Mouse (Mus musculus) lung, embryonic 15.5 days (tissue): Measurements from ENCODE around the gene Gm20696. TPM values are rescaled to one million over a fixed set of nuclear protein-coding genes. Genes with fewer than 3 reads are reported as not detected.

Experiments used
- ATAC-seq: fragments of 200-750 bp; cut with Nextera tagmentation; 2 replicates; pipeline ENCODE4 v1.8.0; 2017; ENCODE audit warnings: moderate number of reproducible peaks, borderline replicate concordance; ENCODE audit not compliant: low FRiP score, low TSS enrichment; ENCODE audit errors: extremely low read depth
- H3K27ac ChIP-seq: fragments of 300-500 bp; sonication (generic); 2 replicates; pipeline ENCODE4 v1.5.1; 2015; ENCODE audit warnings: moderate library complexity, mild to moderate bottlenecking, inconsistent platforms
- H3K27me3 ChIP-seq: fragments of 300-500 bp; sonication (generic); 2 replicates; pipeline ENCODE4 v1.6.1; 2015; ENCODE audit warnings: inconsistent platforms
- H3K36me3 ChIP-seq: fragments of 300-500 bp; sonication (generic); 2 replicates; pipeline ENCODE4 v1.6.1; 2015; ENCODE audit warnings: inconsistent platforms
- H3K4me1 ChIP-seq: fragments of 300-500 bp; sonication (generic); 2 replicates; pipeline ENCODE4 v1.6.1; 2015; ENCODE audit warnings: inconsistent platforms
- H3K4me2 ChIP-seq: fragments of 300-500 bp; sonication (generic); 2 replicates; pipeline ENCODE4 v1.6.1; 2015; ENCODE audit warnings: inconsistent platforms, mild to moderate bottlenecking, moderate library complexity
- H3K4me3 ChIP-seq: fragments of 300-500 bp; sonication (generic); 2 replicates; pipeline ENCODE4 v1.5.1; 2015; ENCODE audit warnings: mild to moderate bottlenecking, inconsistent platforms
- H3K9ac ChIP-seq: fragments of 300-500 bp; sonication (generic); 2 replicates; pipeline ENCODE4 v1.6.1; 2015; ENCODE audit warnings: inconsistent platforms
- H3K9me3 ChIP-seq: fragments of 300-500 bp; sonication (generic); 2 replicates; pipeline ENCODE4 v1.6.1; 2016; ENCODE audit warnings: inconsistent platforms
- WGBS: fragments of 180-500 bp; shearing (Covaris S2); methylation state at CpG from one replicate; pipeline ENCODE4 v1.1.7; 2015; 5-methylcytosine and 5-hydroxymethylcytosine counted together
- polyA plus RNA-seq: library from polyadenylated mRNA; unstranded; fragments of >200 nt; fragmentation: Nextera tagmentation; extraction: Ambion mirVana; gene quantifications from 2 replicates; pipeline ENCODE4 v1.2.1, GENCODE M21; 2015

Gene Gm20696
- polyA plus RNA-seq, 1 experiment from 2014 or later: 3.8 TPM

- no peak for ATAC-seq
- WGBS: 35% methylated on average over 8 of the region's 8 CpGs
- Histone ChIP-seq H3K27me3 (no peaks in the 10 kb centered on the region), H3K4me2 (no peak overlapping the region), H3K4me3 (no peak overlapping the region), H3K36me3 (no peaks in the 10 kb centered on the region), H3K9ac (no peak overlapping the region), H3K9me3 (no peaks in the 10 kb centered on the region), H3K27ac (no peak overlapping the region), H3K4me1 (peaks cover 5% of the 10 kb centered on the region; the same call in 1 of the 2 replicates)
Observed at GRCm38 (mm10) chr6:99301923-99302322, 364.7 kb downstream of the Gm20696 start.

- 86% methylated on average over 6 of the region's 6 CpGs for WGBS
- H3K9ac ChIP-seq: no peak overlapping the region
Observed at GRCm38 (mm10) chr6:99300235-99300634, 366.4 kb downstream of the Gm20696 start.

GRCm38 (mm10) chr6:99299196-99299595 lies 367.4 kb downstream of the Gm20696 start:
- no peaks in the 10 kb centered on the region for H3K27me3 ChIP-seq
- no peaks in the 10 kb centered on the region for H3K36me3 ChIP-seq
- H3K4me2 ChIP-seq: no peak overlapping the region
- 76% methylated on average over 14 of the region's 14 CpGs for WGBS
- H3K9me3 ChIP-seq: no peaks in the 10 kb centered on the region
- peaks cover 11% of the 10 kb centered on the region; the same call in 1 of the 2 replicates for H3K4me1 ChIP-seq
- no peak overlapping the region for H3K27ac ChIP-seq
- H3K9ac ChIP-seq: no peak overlapping the region
- no peak for ATAC-seq
- no peak overlapping the region for H3K4me3 ChIP-seq

More at GRCm38 (mm10) chr6:99300235-99300634, 366.4 kb downstream of the Gm20696 start:
- Histone ChIP-seq H3K4me1 (peaks cover 11% of the 10 kb centered on the region; the same call in 1 of the 2 replicates), H3K4me3 (no peak overlapping the region), H3K4me2 (no peak overlapping the region), H3K9me3 (no peaks in the 10 kb centered on the region), H3K27ac (no peak overlapping the region), H3K27me3 (no peaks in the 10 kb centered on the region), H3K36me3 (no peaks in the 10 kb centered on the region)
- no peak for ATAC-seq

GRCm38 (mm10) chr6:99297535-99297934 lies 369.1 kb downstream of the Gm20696 start:
- no peaks in the 10 kb centered on the region for H3K36me3 ChIP-seq
- 84% methylated on average over 5 of the region's 5 CpGs for WGBS
- no peaks in the 10 kb centered on the region for H3K9me3 ChIP-seq

GRCm38 (mm10) chr6:99295495-99295894 lies 371.1 kb downstream of the Gm20696 start:
- no peak for ATAC-seq
- 70% methylated on average over 8 of the region's 8 CpGs for WGBS
- H3K36me3 ChIP-seq: no peaks in the 10 kb centered on the region

More at GRCm38 (mm10) chr6:99297535-99297934, 369.1 kb downstream of the Gm20696 start:
- Histone ChIP-seq H3K27me3 (no peaks in the 10 kb centered on the region), H3K9ac (no peak overlapping the region), H3K4me2 (no peak overlapping the region), H3K4me1 (peaks cover 10% of the 10 kb centered on the region; the same call in 1 of the 2 replicates), H3K27ac (no peak overlapping the region), H3K4me3 (no peak overlapping the region)
- no peak for ATAC-seq

GRCm38 (mm10) chr6:99289220-99289619 lies 377.4 kb downstream of the Gm20696 start:
- Histone ChIP-seq H3K27me3 (no peaks in the 10 kb centered on the region), H3K4me2 (no peak overlapping the region), H3K9me3 (no peaks in the 10 kb centered on the region), H3K36me3 (no peaks in the 10 kb centered on the region), H3K9ac (no peak overlapping the region), H3K4me3 (no peak overlapping the region), H3K4me1 (no peaks in the 10 kb centered on the region), H3K27ac (no peak overlapping the region)
- ATAC-seq: no peak
- 67% methylated on average over 4 of the region's 4 CpGs for WGBS

More at GRCm38 (mm10) chr6:99295495-99295894, 371.1 kb downstream of the Gm20696 start:
- H3K9me3 ChIP-seq: no peaks in the 10 kb centered on the region
- H3K9ac ChIP-seq: no peak overlapping the region
- H3K4me2 ChIP-seq: no peak overlapping the region
- no peak overlapping the region for H3K4me3 ChIP-seq
- 0 out of 2 replicates have a peak, but pooled peaks cover 7% of the 10 kb centered on the region for H3K4me1 ChIP-seq
- no peak overlapping the region for H3K27ac ChIP-seq
- no peaks in the 10 kb centered on the region for H3K27me3 ChIP-seq

GRCm38 (mm10) chr6:99285026-99285425 lies 381.6 kb downstream of the Gm20696 start:
- no peak for ATAC-seq
- Histone ChIP-seq H3K27ac (no peak overlapping the region), H3K4me2 (no peak overlapping the region), H3K9me3 (no peaks in the 10 kb centered on the region), H3K4me1 (no peaks in the 10 kb centered on the region), H3K27me3 (no peaks in the 10 kb centered on the region), H3K9ac (no peak overlapping the region), H3K4me3 (no peak overlapping the region), H3K36me3 (no peaks in the 10 kb centered on the region)
- WGBS: 37% methylated on average over 3 of the region's 3 CpGs

- no peak overlapping the region for H3K4me3 ChIP-seq
- H3K4me1 ChIP-seq: no peaks in the 10 kb centered on the region
- ATAC-seq: no peak
- WGBS: 72% methylated on average over 4 of the region's 4 CpGs
- no peak overlapping the region for H3K9ac ChIP-seq
- no peaks in the 10 kb centered on the region for H3K36me3 ChIP-seq
- H3K4me2 ChIP-seq: no peak overlapping the region
- H3K27ac ChIP-seq: no peak overlapping the region
- H3K27me3 ChIP-seq: no peaks in the 10 kb centered on the region
- no peaks in the 10 kb centered on the region for H3K9me3 ChIP-seq
Observed at GRCm38 (mm10) chr6:99284019-99284418, 382.6 kb downstream of the Gm20696 start.

GRCm38 (mm10) chr6:99282866-99283657 lies 383.5 kb downstream of the Gm20696 start:
- no peak overlapping the region for H3K9ac ChIP-seq
- H3K27ac ChIP-seq: no peak overlapping the region
- no peaks in the 10 kb centered on the region for H3K27me3 ChIP-seq
- WGBS: 75% methylated on average over 15 of the region's 15 CpGs
- no peaks in the 10 kb centered on the region for H3K4me1 ChIP-seq
- H3K4me2 ChIP-seq: no peak overlapping the region
- H3K9me3 ChIP-seq: no peaks in the 10 kb centered on the region
- ATAC-seq: no peak
- no peak overlapping the region for H3K4me3 ChIP-seq
- H3K36me3 ChIP-seq: no peaks in the 10 kb centered on the region

GRCm38 (mm10) chr6:99281433-99281832 lies 385.2 kb downstream of the Gm20696 start:
- Histone ChIP-seq H3K4me1 (peaks cover 3% of the 10 kb centered on the region), H3K36me3 (no peaks in the 10 kb centered on the region), H3K27me3 (no peaks in the 10 kb centered on the region), H3K4me3 (no peak overlapping the region), H3K9ac (no peak overlapping the region), H3K9me3 (no peaks in the 10 kb centered on the region), H3K27ac (no peak overlapping the region), H3K4me2 (no peak overlapping the region)
- ATAC-seq: no peak
- WGBS: 87% methylated on average over 9 of the region's 9 CpGs

- H3K4me2 ChIP-seq: no peak overlapping the region
- 64% methylated on average over 5 of the region's 5 CpGs for WGBS
Observed at GRCm38 (mm10) chr6:99280619-99281018, 386.0 kb downstream of the Gm20696 start.

GRCm38 (mm10) chr6:99277251-99277650 lies 389.3 kb downstream of the Gm20696 start:
- Histone ChIP-seq H3K9me3 (no peaks in the 10 kb centered on the region), H3K4me3 (no peak overlapping the region), H3K9ac (no peak overlapping the region), H3K4me1 (peaks cover 15% of the 10 kb centered on the region), H3K36me3 (no peaks in the 10 kb centered on the region), H3K27ac (no peak overlapping the region), H3K27me3 (no peaks in the 10 kb centered on the region), H3K4me2 (no peak overlapping the region)
- 71% methylated on average over 1 of the region's 1 CpGs for WGBS
- no peak for ATAC-seq

More at GRCm38 (mm10) chr6:99280619-99281018, 386.0 kb downstream of the Gm20696 start:
- Histone ChIP-seq H3K36me3 (no peaks in the 10 kb centered on the region), H3K4me1 (peaks cover 6% of the 10 kb centered on the region), H3K27me3 (no peaks in the 10 kb centered on the region), H3K9me3 (no peaks in the 10 kb centered on the region), H3K9ac (no peak overlapping the region), H3K4me3 (no peak overlapping the region), H3K27ac (no peak overlapping the region)
- no peak for ATAC-seq
